Comparison of ENCODE assay signal across 8 mouse cellular contexts in the genomic region with DNA sequence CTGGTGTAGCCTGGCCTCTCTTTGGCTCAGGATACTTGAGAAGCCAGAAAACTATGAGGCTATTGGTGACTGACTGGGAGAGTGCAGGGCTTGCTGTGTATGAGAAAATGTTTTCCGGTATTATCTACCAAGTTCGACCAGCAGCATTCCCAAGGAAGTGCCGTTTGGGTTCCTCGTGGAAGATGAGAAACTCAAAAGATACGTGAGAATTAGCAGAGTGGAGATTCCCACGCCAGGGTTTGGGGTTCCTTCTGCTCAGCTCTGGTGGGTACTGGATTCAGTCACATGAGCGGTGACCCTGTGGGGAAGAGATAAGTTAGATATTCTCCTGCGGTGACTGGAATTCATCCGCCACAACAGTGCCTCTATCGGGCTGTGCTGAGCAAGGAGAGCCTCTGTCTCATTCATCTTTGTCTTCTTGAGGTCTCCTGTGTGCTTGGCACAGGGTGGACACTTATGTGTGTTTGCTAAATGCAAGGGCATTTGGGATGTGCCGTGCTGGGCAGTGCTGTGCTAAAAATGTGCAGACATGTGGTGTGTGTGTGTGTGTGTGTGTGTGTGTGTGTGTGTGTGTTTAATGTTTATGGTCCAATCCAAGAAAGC. TPM values are rescaled to one million over a fixed set of nuclear protein-coding genes. Genes with fewer than 3 reads are reported as not detected.
A peak's percentile ranks its signal among the peaks of the same experiment; 100 is the strongest.
DNase-seq lines count a peak whose midpoint lies in the region; ATAC-seq and TF ChIP-seq lines count a peak whose summit lies in the region.

No protein-coding gene starts in this region.

- no peaks in the 10 kb centered on the region for H3K27me3 ChIP-seq in intestine, embryonic 14.5 days (replicated peaks; ENCODE audit: control insufficient read depth, insufficient read depth, low read length)
- no peaks in the 10 kb centered on the region for H3K27me3 ChIP-seq in midbrain, postnatal 0 days (ENCODE audit: insufficient read depth, low read length)

- peak; percentile 64 for TF ChIP-seq CTCF in midbrain, postnatal 0 days (IDR thresholded peaks at IDR 0.05)

- 0 out of 2 replicates have a peak overlapping the region, but pooled peaks have one; percentile 35 for H3K27ac ChIP-seq in intestine, embryonic 14.5 days (ENCODE audit: low read depth)
- peak overlapping the region; percentile 94; the same call in 1 of the 2 replicates for H3K27ac ChIP-seq in midbrain, postnatal 0 days (ENCODE audit: low read depth, low read length)

- H3K4me1 ChIP-seq in intestine, embryonic 14.5 days (replicated peaks; ENCODE audit: control insufficient read depth, insufficient read depth, low read length): 0 out of 2 replicates have a peak, but pooled peaks cover 3% of the 10 kb centered on the region
- H3K4me1 ChIP-seq in midbrain, postnatal 0 days (ENCODE audit: insufficient read depth, low read length): peaks cover 16% of the 10 kb centered on the region

- H3K9ac ChIP-seq in intestine, embryonic 14.5 days (ENCODE audit: low read length): peak overlapping the region; percentile 74
- H3K9ac ChIP-seq in midbrain, postnatal 0 days (replicated peaks; ENCODE audit: low read length, poor library complexity, severe bottlenecking): peak overlapping the region; percentile 88

- no peaks in the 10 kb centered on the region for H3K36me3 ChIP-seq in intestine, embryonic 14.5 days (ENCODE audit: control insufficient read depth, insufficient read depth, low read length)
- H3K36me3 ChIP-seq in midbrain, postnatal 0 days (ENCODE audit: insufficient read depth, low read length): peaks cover 11% of the 10 kb centered on the region; the same call in 1 of the 2 replicates

- 32% methylated on average over 11 of the region's 11 CpGs for WGBS in intestine, embryonic 14.5 days
- WGBS in midbrain, postnatal 0 days: 13% methylated on average over 11 of the region's 11 CpGs

- DNase-seq in heart, adult 11 months: peak; percentile 90
- no peak for DNase-seq in heart, adult 9 months (ENCODE audit: low spot score in 2 of 2)
- peak; percentile 48 for DNase-seq in embryo, embryonic 10.5 days (ENCODE audit: low spot score)
- no peak for DNase-seq in intestine, embryonic 14.5 days (ENCODE audit: low spot score)
- DNase-seq in midbrain, postnatal 0 days (ENCODE audit: low spot score): peak; percentile 81
- DNase-seq in gastrocnemius, postnatal 10 days: no peak
- no peak for DNase-seq in urinary bladder, postnatal 25 days (ENCODE audit: low spot score)

- H3K4me3 ChIP-seq in intestine, embryonic 14.5 days (ENCODE audit: low read depth, low read length): peak overlapping the region; percentile 59
- H3K4me3 ChIP-seq in midbrain, postnatal 0 days (ENCODE audit: low read depth, low read length): peak overlapping the region; percentile 65

- H3K4me2 ChIP-seq in intestine, embryonic 14.5 days (ENCODE audit: low read length): peak overlapping the region; percentile 100
- peak overlapping the region; percentile 84 for H3K4me2 ChIP-seq in midbrain, postnatal 0 days (ENCODE audit: low read depth, low read length, poor library complexity, severe bottlenecking)

- no peaks in the 10 kb centered on the region for H3K9me3 ChIP-seq in intestine, embryonic 14.5 days (ENCODE audit: control insufficient read depth, low read length)
- H3K9me3 ChIP-seq in midbrain, postnatal 0 days (ENCODE audit: low read length): no peaks in the 10 kb centered on the region

- ATAC-seq in intestine, embryonic 14.5 days (replicated peaks; ENCODE audit: low FRiP score, low TSS enrichment, low read depth): no peak
- peak; percentile 25; the same call in 1 of the 2 replicates for ATAC-seq in midbrain, postnatal 0 days (ENCODE audit: low FRiP score)
- no peak for ATAC-seq in erythroblast, adult 5-6 weeks (replicated peaks; ENCODE audit: low FRiP score, poor library complexity, severe bottlenecking)

RNA-seq across cellular contexts. Expression of a gene that starts 2.2 kb away (rescaled TPM):
- polyA plus RNA-seq in intestine, embryonic 14.5 days (2014; fragmentation: Nextera tagmentation; extraction: Ambion mirVana): 10.5 and 10.7 TPM in 2 replicates
- 84.3 and 89.4 TPM in 2 replicates for total RNA-seq in midbrain, postnatal 0 days (2014; rRNA removed)
- 20.3 and 25.4 TPM in 2 replicates for polyA plus RNA-seq in midbrain, postnatal 0 days (2015; fragmentation: Nextera tagmentation; extraction: Ambion mirVana)
- total RNA-seq in erythroblast, adult 5-6 weeks (2015; ENCODE audit: low replicate concordance): not detected in 2 replicates
- not detected in 2 replicates for total RNA-seq in erythroblast, adult 5-6 weeks (2017; ENCODE audit: low replicate concordance)
- total RNA-seq in gastrocnemius, postnatal 10 days (2021): 10 to 100 TPM; 29.9 to 34.5 TPM

RNA-seq across cellular contexts. Expression of a gene that starts 45.6 kb away (rescaled TPM):
- polyA plus RNA-seq in intestine, embryonic 14.5 days (2014; fragmentation: Nextera tagmentation; extraction: Ambion mirVana): 7.8 TPM in 2 replicates
- total RNA-seq in midbrain, postnatal 0 days (2014; rRNA removed): 6.3 and 12.4 TPM in 2 replicates
- 8.6 and 9.3 TPM in 2 replicates for polyA plus RNA-seq in midbrain, postnatal 0 days (2015; fragmentation: Nextera tagmentation; extraction: Ambion mirVana)
- not detected in 2 replicates for total RNA-seq in erythroblast, adult 5-6 weeks (2015; ENCODE audit: low replicate concordance)
- 0.09 and 0.14 TPM in 2 replicates for total RNA-seq in erythroblast, adult 5-6 weeks (2017; ENCODE audit: low replicate concordance)
- 1 to 10 TPM; 5.8 to 6.3 TPM for total RNA-seq in gastrocnemius, postnatal 10 days (2021)

RNA-seq across cellular contexts. Expression of a gene that starts 53.5 kb away (rescaled TPM):
- polyA plus RNA-seq in intestine, embryonic 14.5 days (2014; fragmentation: Nextera tagmentation; extraction: Ambion mirVana): not detected in 2 replicates
- not detected in 2 replicates for total RNA-seq in midbrain, postnatal 0 days (2014; rRNA removed)
- polyA plus RNA-seq in midbrain, postnatal 0 days (2015; fragmentation: Nextera tagmentation; extraction: Ambion mirVana): not detected in 2 replicates
- total RNA-seq in erythroblast, adult 5-6 weeks (2015; ENCODE audit: low replicate concordance): not detected in 2 replicates
- not detected in 2 replicates for total RNA-seq in erythroblast, adult 5-6 weeks (2017; ENCODE audit: low replicate concordance)
- total RNA-seq in gastrocnemius, postnatal 10 days (2021): not detected

Comparison
In these comparisons a context has a peak if more than half of its experiments do, and no peak if none do; other contexts are left out.
1. DNase-seq: peak in heart, adult 11 months (single experiment), embryo, embryonic 10.5 days (single experiment) and midbrain, postnatal 0 days (single experiment); none in heart, adult 9 months (0 of 2), intestine, embryonic 14.5 days (single experiment), gastrocnemius, postnatal 10 days (single experiment) and urinary bladder, postnatal 25 days (single experiment).
2. RNA of a gene that starts 2.2 kb away (total RNA-seq): 84.3 to 89.4 TPM in midbrain, postnatal 0 days and 29.9 to 34.5 TPM in gastrocnemius, postnatal 10 days; not detected in erythroblast, adult 5-6 weeks; every median in the first group is over 10 times any median in the second.